Mouse (Mus musculus) stomach, postnatal 0 days (tissue): ENCODE results near the gene Arhgap15.

Experiments used
- CTCF ChIP-seq: IDR thresholded peaks from 2 replicates; pipeline ENCODE4 v1.5.1; 2016; ENCODE audit warnings: antibody characterized with exemption, low read depth, mild to moderate bottlenecking, moderate library complexity
- EP300 ChIP-seq: optimal IDR thresholded peaks from 2 replicates; pipeline ENCODE3; 2016; ENCODE audit warnings: antibody characterized with exemption

DNA sequence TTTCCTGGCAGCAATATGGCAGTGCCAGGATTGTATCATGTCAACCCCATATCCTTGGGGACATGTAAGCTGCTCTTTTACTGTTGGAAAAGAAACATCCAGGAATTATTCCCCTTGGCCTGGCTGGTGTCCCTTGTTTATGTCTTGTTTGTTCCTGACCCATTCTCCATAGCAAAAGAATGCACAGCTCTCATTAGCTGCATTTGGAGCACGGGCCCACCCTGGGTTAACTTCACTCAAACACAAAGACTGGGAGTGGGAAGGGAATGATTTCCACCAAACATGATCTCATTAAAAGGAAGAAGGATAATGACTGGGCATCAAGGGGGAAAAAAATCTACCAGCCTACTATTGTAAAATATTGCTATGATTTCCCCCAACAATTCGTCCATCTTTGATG lies 600.5 kb downstream of the Arhgap15 start:
- no peak for TF ChIP-seq CTCF
- TF ChIP-seq EP300 = no peak
